Mouse (Mus musculus): Measurements from ENCODE around the gene Tbc1d14. TPM values are rescaled to one million over a fixed set of nuclear protein-coding genes. Genes with fewer than 3 reads are reported as not detected.
A peak's percentile ranks its signal among the peaks of the same experiment; 100 is the strongest.

The Tbc1d14 gene
- polyA plus RNA-seq, 1 experiment from 2014 or later = 38.1 TPM

GRCm38 (mm10) chr5:36549243-36549642, 43.8 kb downstream of the Tbc1d14 start:
- ATAC-seq (ENCODE audit: low FRiP score, low read depth) = no peak
- Histone ChIP-seq H3K36me3 (no peaks in the 10 kb centered on the region), H3K4me3 (no peak overlapping the region), H3K27me3 (no peaks in the 10 kb centered on the region), H3K27ac (no peak overlapping the region), H3K9me3 (no peaks in the 10 kb centered on the region), H3K4me2 (replicated peaks) (no peak overlapping the region), H3K4me1 (peaks cover 13% of the 10 kb centered on the region), H3K9ac (no peak overlapping the region)
- 70% methylated on average over 6 of the region's 6 CpGs for WGBS

DNA sequence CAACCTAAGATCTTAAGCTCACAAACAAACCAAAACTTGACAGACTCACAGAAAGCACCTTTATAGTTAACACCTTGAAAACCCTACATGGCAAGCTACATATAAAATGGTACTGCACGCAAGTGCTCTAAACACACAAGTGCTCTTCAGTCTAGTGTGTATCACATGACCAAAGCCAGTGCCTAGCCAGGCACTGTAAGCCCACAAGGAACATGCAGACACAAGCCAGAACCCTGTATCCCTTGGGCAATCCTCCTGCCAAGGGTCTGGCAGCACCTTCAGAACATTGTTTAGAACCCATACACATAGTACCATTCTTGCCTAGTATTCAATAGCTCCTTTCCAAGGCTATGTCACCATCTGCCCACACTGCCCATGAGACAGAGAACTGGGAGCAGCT, 48.3 kb downstream of the Tbc1d14 start:
- no peaks in the 10 kb centered on the region for H3K36me3 ChIP-seq
- H3K9me3 ChIP-seq = no peaks in the 10 kb centered on the region
- peaks cover 5% of the 10 kb centered on the region; the same call in 1 of the 2 replicates for H3K4me1 ChIP-seq
- WGBS = 90% methylated on average over 1 of the region's 1 CpGs
- no peak overlapping the region for H3K27ac ChIP-seq
- H3K4me3 ChIP-seq = no peak overlapping the region
- ATAC-seq (ENCODE audit: low FRiP score, low read depth) = no peak
- no peak overlapping the region for H3K4me2 ChIP-seq (replicated peaks)
- no peaks in the 10 kb centered on the region for H3K27me3 ChIP-seq
- no peak overlapping the region for H3K9ac ChIP-seq

- no peak overlapping the region for H3K9ac ChIP-seq
- no peak overlapping the region for H3K27ac ChIP-seq
- no peak overlapping the region for H3K4me2 ChIP-seq (replicated peaks)
- no peaks in the 10 kb centered on the region for H3K36me3 ChIP-seq
- no peaks in the 10 kb centered on the region for H3K9me3 ChIP-seq
- no peak overlapping the region for H3K4me3 ChIP-seq
- H3K4me1 ChIP-seq = peaks cover 5% of the 10 kb centered on the region; the same call in 1 of the 2 replicates
- no peak for ATAC-seq (ENCODE audit: low FRiP score, low read depth)
- WGBS = 86% methylated on average over 2 of the region's 2 CpGs
- no peaks in the 10 kb centered on the region for H3K27me3 ChIP-seq
Measured at GRCm38 (mm10) chr5:36540928-36541327, 52.1 kb downstream of the Tbc1d14 start.

- Histone ChIP-seq H3K27ac (no peak overlapping the region), H3K27me3 (no peaks in the 10 kb centered on the region), H3K4me3 (no peak overlapping the region), H3K9ac (no peak overlapping the region), H3K4me1 (no peaks in the 10 kb centered on the region), H3K4me2 (replicated peaks) (no peak overlapping the region), H3K9me3 (no peaks in the 10 kb centered on the region), H3K36me3 (no peaks in the 10 kb centered on the region)
- 38% methylated on average over 4 of the region's 4 CpGs for WGBS
- ATAC-seq (ENCODE audit: low FRiP score, low read depth) = no peak
Measured at GRCm38 (mm10) chr5:36538576-36539187, 54.4 kb downstream of the Tbc1d14 start.

DNA sequence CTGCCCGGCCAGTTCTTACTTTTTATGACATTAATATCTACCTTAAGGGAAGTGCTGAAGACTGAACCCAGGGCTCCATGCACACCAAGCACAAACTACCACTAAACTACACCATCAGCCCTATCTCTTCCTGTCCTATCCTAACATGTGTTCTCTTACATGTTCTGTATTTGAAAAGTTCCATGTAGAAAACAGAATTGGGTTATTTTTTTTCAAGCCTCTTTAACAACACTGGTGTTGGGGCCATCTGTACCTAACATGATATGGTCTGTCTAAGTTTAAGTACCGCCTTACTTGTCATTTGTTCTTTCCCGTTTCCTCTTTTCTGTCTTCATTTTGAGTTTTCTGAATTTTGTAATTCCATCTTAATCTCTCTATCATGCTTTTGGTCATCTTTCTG, 56.7 kb downstream of the Tbc1d14 start:
- Histone ChIP-seq H3K9ac (no peak overlapping the region), H3K4me2 (replicated peaks) (no peak overlapping the region), H3K27me3 (no peaks in the 10 kb centered on the region), H3K9me3 (no peaks in the 10 kb centered on the region), H3K4me1 (no peaks in the 10 kb centered on the region), H3K36me3 (no peaks in the 10 kb centered on the region), H3K4me3 (no peak overlapping the region), H3K27ac (no peak overlapping the region)
- 87% methylated on average over 3 of the region's 3 CpGs for WGBS
- no peak for ATAC-seq (ENCODE audit: low FRiP score, low read depth)

GRCm38 (mm10) chr5:36535438-36536176, 57.5 kb downstream of the Tbc1d14 start:
- ATAC-seq (ENCODE audit: low FRiP score, low read depth) = no peak
- Histone ChIP-seq H3K4me1 (no peaks in the 10 kb centered on the region), H3K4me2 (replicated peaks) (no peak overlapping the region), H3K9me3 (no peaks in the 10 kb centered on the region), H3K9ac (no peak overlapping the region), H3K36me3 (no peaks in the 10 kb centered on the region), H3K4me3 (no peak overlapping the region), H3K27me3 (no peaks in the 10 kb centered on the region), H3K27ac (no peak overlapping the region)
- WGBS = 77% methylated on average over 6 of the region's 6 CpGs

DNA sequence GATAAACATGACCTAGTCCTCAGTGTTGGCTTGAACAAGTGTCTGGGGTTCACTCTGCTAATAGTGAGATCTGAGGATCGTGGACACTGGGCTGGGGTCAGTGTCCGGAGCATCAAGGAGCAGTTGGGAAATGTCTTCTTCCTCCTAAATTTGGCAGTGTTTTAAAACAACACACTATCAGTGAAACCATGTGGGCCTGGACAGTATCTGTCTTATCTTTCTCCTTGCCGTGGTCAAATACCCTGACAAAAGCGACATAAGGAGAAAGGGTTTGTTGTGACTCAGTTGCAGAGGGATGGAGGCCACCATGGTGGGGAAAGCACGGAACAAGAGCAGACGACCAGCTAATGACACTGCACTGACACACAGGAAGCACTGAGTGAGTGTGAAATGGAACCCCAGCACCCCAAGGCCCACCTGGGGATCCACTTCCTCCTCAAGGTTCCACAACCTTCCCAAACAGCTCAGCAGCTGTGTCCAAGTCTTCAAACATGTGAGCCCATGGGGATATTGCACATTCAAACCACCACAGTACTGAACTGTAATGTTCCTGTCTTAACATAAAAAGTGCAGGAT, 58.5 kb downstream of the Tbc1d14 start:
- peaks cover 6% of the 10 kb centered on the region for H3K4me1 ChIP-seq
- H3K9ac ChIP-seq = no peak overlapping the region
- H3K36me3 ChIP-seq = no peaks in the 10 kb centered on the region
- H3K27me3 ChIP-seq = no peaks in the 10 kb centered on the region
- H3K9me3 ChIP-seq = no peaks in the 10 kb centered on the region
- 83% methylated on average over 6 of the region's 6 CpGs for WGBS
- no peak overlapping the region for H3K4me3 ChIP-seq
- H3K4me2 ChIP-seq (replicated peaks) = no peak overlapping the region
- ATAC-seq (ENCODE audit: low FRiP score, low read depth) = no peak
- no peak overlapping the region for H3K27ac ChIP-seq

DNA sequence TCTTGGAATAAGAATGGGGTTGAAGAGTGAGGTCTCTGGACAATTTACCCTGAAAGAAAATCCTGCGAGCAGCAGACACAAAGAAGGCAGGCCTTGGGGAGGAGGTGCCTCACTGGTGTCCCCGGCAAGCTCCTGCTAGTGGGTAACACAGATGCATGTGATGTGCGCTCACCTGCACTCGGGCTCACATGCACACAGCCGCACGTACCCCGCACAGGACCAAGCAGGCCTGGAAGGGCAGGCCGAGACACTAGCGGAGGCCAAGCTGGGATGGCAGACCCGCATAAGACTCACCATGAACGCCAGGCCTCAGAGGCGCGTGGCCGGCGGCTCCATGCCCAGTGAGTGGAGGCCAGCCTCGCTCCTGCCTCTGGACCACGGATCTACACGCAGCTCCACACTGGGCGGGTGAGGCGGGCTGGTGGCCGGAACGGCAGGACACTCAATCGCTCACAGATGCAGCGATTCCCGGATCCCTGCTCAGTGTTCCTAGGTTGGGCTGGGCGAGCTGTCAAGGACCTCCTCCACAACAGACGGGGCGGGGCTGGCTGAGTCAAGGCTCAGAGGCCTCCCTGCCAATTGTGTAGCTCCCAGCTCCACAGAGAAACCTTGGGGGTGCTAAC, 62.8 kb downstream of the Tbc1d14 start:
- under 1% methylated on average over 28 of the region's 28 CpGs for WGBS
- Histone ChIP-seq H3K4me1 (peaks cover 17% of the 10 kb centered on the region), H3K27me3 (no peaks in the 10 kb centered on the region), H3K4me2 (replicated peaks) (peak overlapping the region; percentile 86), H3K9ac (peak overlapping the region; percentile 93), H3K36me3 (no peaks in the 10 kb centered on the region), H3K27ac (peak overlapping the region; percentile 75), H3K4me3 (peak overlapping the region; percentile 92), H3K9me3 (no peaks in the 10 kb centered on the region)
- ATAC-seq (ENCODE audit: low FRiP score, low read depth) = peak; percentile 97

- H3K9ac ChIP-seq = peak overlapping the region; percentile 93
- WGBS = 3% methylated on average over 5 of the region's 5 CpGs
- ATAC-seq (ENCODE audit: low FRiP score, low read depth) = no peak
Measured at GRCm38 (mm10) chr5:36529698-36530097, 63.4 kb downstream of the Tbc1d14 start.

DNA sequence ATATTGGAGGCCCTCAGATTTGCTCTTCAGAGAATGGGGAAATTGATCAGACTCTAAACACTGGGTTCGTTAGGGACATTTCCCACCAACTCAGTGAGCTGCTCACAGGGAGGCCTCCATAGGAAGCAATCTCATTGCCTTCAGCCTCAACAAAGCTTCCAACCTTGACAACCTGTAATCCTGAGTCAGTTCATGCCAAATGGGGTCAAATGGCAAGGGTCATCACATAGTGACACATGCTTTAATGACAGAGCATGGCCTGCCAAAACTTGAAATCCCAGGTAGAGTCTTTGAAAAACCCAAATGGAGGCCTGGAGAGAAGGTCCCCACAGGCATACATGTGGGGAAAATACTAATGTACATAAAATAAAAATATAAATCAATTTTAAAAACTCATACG, 66.2 kb downstream of the Tbc1d14 start:
- Histone ChIP-seq H3K9ac (0 out of 2 replicates have a peak overlapping the region, but pooled peaks have one; percentile 31), H3K4me2 (replicated peaks) (no peak overlapping the region), H3K9me3 (no peaks in the 10 kb centered on the region), H3K4me1 (peaks cover 17% of the 10 kb centered on the region), H3K36me3 (peaks cover 29% of the 10 kb centered on the region), H3K27me3 (no peaks in the 10 kb centered on the region), H3K4me3 (no peak overlapping the region), H3K27ac (no peak overlapping the region)
- 87% methylated on average over 2 of the region's 2 CpGs for WGBS
- ATAC-seq (ENCODE audit: low FRiP score, low read depth) = no peak

More at GRCm38 (mm10) chr5:36529698-36530097, 63.4 kb downstream of the Tbc1d14 start:
- Histone ChIP-seq H3K4me1 (peaks cover 17% of the 10 kb centered on the region), H3K9me3 (no peaks in the 10 kb centered on the region), H3K36me3 (peaks cover 3% of the 10 kb centered on the region), H3K4me3 (peak overlapping the region; percentile 92), H3K4me2 (replicated peaks) (peak overlapping the region; percentile 86), H3K27me3 (no peaks in the 10 kb centered on the region), H3K27ac (no peak overlapping the region; the same call in 1 of the 2 replicates)

- peaks cover 35% of the 10 kb centered on the region for H3K36me3 ChIP-seq
- no peaks in the 10 kb centered on the region for H3K9me3 ChIP-seq
- H3K4me1 ChIP-seq = peaks cover 17% of the 10 kb centered on the region
- no peak for ATAC-seq (ENCODE audit: low FRiP score, low read depth)
- no peaks in the 10 kb centered on the region for H3K27me3 ChIP-seq
- 0 out of 2 replicates have a peak overlapping the region, but pooled peaks have one; percentile 31 for H3K9ac ChIP-seq
- no peak overlapping the region for H3K4me3 ChIP-seq
- 89% methylated on average over 5 of the region's 5 CpGs for WGBS
- H3K4me2 ChIP-seq (replicated peaks) = no peak overlapping the region
- no peak overlapping the region for H3K27ac ChIP-seq
Measured at GRCm38 (mm10) chr5:36526274-36526673, 66.8 kb downstream of the Tbc1d14 start.

DNA sequence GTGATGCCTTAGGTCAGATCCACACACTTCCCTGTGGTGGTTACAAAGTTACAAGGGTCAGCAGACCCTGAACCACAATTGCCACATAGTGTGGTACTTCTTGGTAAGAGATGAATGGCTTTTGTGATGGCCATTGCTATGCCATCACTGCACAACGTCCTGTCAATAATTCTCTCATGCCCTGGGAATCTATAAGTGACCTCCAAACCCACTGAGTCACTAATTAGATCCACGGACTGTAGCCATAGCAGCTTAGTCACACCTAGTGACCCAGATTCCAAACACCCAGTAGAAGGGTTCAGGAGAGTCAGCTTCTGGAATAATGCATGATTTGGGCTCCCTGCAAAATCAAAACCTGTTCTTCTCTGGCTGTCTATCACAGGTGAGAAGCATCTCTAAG, 67.9 kb downstream of the Tbc1d14 start:
- Histone ChIP-seq H3K9me3 (no peaks in the 10 kb centered on the region), H3K4me3 (no peak overlapping the region), H3K27me3 (no peaks in the 10 kb centered on the region), H3K4me1 (peaks cover 17% of the 10 kb centered on the region), H3K27ac (no peak overlapping the region), H3K9ac (no peak overlapping the region), H3K4me2 (replicated peaks) (no peak overlapping the region), H3K36me3 (peaks cover 46% of the 10 kb centered on the region)
- WGBS = 84% methylated on average over 2 of the region's 2 CpGs
- no peak for ATAC-seq (ENCODE audit: low FRiP score, low read depth)

All from limb, embryonic 13.5 days (tissue).